Comparison of ENCODE assay signal across 9 mouse cellular contexts in genomic region chr15:80289436-80289835, GRCm38 (mm10). TPM values are rescaled to one million over a fixed set of nuclear protein-coding genes. Genes with fewer than 3 reads are reported as not detected.
DNase-seq lines count a peak whose midpoint lies in the region; ATAC-seq and TF ChIP-seq lines count a peak whose summit lies in the region.
"Had no signal": no experiment of that assay in that cellular context is flagged by ENCODE, and none has a peak within 500 bp of the region (broad histone marks: within the 10 kb centered on the region; RNA-seq: fewer than 3 reads in every experiment).

No protein-coding gene starts in this region.

- no peaks in the 10 kb centered on the region for H3K36me3 ChIP-seq in liver, embryonic 11.5 days (ENCODE audit: control insufficient read depth, insufficient read depth, low read length)
- H3K36me3 ChIP-seq in neural tube, embryonic 11.5 days (ENCODE audit: control insufficient read depth, insufficient read depth, low read length) = no peaks in the 10 kb centered on the region

- ATAC-seq in Patski = no peak
- ATAC-seq in liver, embryonic 11.5 days (replicated peaks; ENCODE audit: low FRiP score) = no peak
- no peak for ATAC-seq in neural tube, embryonic 11.5 days (ENCODE audit: insufficient read depth, low FRiP score, low TSS enrichment)

- no peak overlapping the region for H3K27ac ChIP-seq in liver, embryonic 11.5 days (ENCODE audit: low read depth, low read length)
- no peak overlapping the region for H3K27ac ChIP-seq in neural tube, embryonic 11.5 days (ENCODE audit: low read depth, low read length)

- H3K4me3 ChIP-seq in liver, embryonic 11.5 days (ENCODE audit: low read depth, low read length) = no peak overlapping the region
- no peak overlapping the region for H3K4me3 ChIP-seq in neural tube, embryonic 11.5 days (ENCODE audit: low read depth, low read length)

- 3% methylated on average over 10 of the region's 10 CpGs for WGBS in liver, embryonic 11.5 days
- 6% methylated on average over 10 of the region's 10 CpGs for WGBS in neural tube, embryonic 11.5 days

- peaks cover 4% of the 10 kb centered on the region for H3K4me1 ChIP-seq in liver, embryonic 11.5 days (replicated peaks; ENCODE audit: control insufficient read depth, insufficient read depth, low read length)
- H3K4me1 ChIP-seq in neural tube, embryonic 11.5 days (ENCODE audit: control insufficient read depth, insufficient read depth, low read length) = peaks cover 6% of the 10 kb centered on the region; the same call in 1 of the 2 replicates

- DNase-seq in 416B (ENCODE audit: low read depth) = peak; percentile 80
- DNase-seq in Patski (ENCODE audit: low read depth, low spot score) = no peak
- peak; percentile 88 for DNase-seq in cerebellum, adult 9-11 months
- peak; percentile 64 for DNase-seq in gastrocnemius, postnatal 10 days
- peak; percentile 77 for DNase-seq in kidney, adult 9 months
- DNase-seq in liver, embryonic 11.5 days (ENCODE audit: low spot score) = peak; percentile 69
- DNase-seq in neural tube, embryonic 11.5 days (ENCODE audit: low spot score) = peak; percentile 75
- peak; percentile 76 for DNase-seq in telencephalon, adult 2 months (ENCODE audit: low read depth, low spot score)

- peaks cover 43% of the 10 kb centered on the region for H3K27me3 ChIP-seq in Patski
- peaks cover 61% of the 10 kb centered on the region for H3K27me3 ChIP-seq in liver, embryonic 11.5 days (replicated peaks; ENCODE audit: control insufficient read depth, insufficient read depth, low read length)
- H3K27me3 ChIP-seq in neural tube, embryonic 11.5 days (ENCODE audit: control insufficient read depth, insufficient read depth, low read length) = peaks cover 52% of the 10 kb centered on the region

- POLR2A ChIA-PET in Patski (lab: Charles Lee) = no interaction called here

- no peak overlapping the region for H3K4me2 ChIP-seq in liver, embryonic 11.5 days
- H3K4me2 ChIP-seq in neural tube, embryonic 11.5 days (ENCODE audit: low read depth) = no peak overlapping the region

- in situ Hi-C loops in Patski (cut with MboI; ENCODE audit: low pct_unique_long_range_greater_than_20kb) = no loop called here

- no peaks in the 10 kb centered on the region for H3K9me3 ChIP-seq in liver, embryonic 11.5 days (ENCODE audit: control insufficient read depth, low read length)
- H3K9me3 ChIP-seq in neural tube, embryonic 11.5 days (ENCODE audit: control insufficient read depth, low read length) = no peaks in the 10 kb centered on the region

- CTCF ChIA-PET in Patski (lab: Charles Lee) = interaction anchor here (1.0 to 1.1 kb wide), 2 partner anchors 404 to 405 kb away, joined by 3 to 4 read pairs; no protein-coding TSS in a partner anchor

- TF ChIP-seq CTCF in Patski (IDR thresholded peaks at IDR 0.05) = peak; percentile 88

- H3K9ac ChIP-seq in liver, embryonic 11.5 days (ENCODE audit: low read depth, low read length) = no peak overlapping the region
- H3K9ac ChIP-seq in neural tube, embryonic 11.5 days (ENCODE audit: low read length) = no peak overlapping the region

RNA-seq across cellular contexts. Expression of gene Cacna1i, which starts 2.4 kb away (rescaled TPM):
- polyA plus RNA-seq in Patski (2021) = 0.03 TPM
- total RNA-seq in gastrocnemius, postnatal 10 days (2021) = under 1 TPM; 0.07 to 0.12 TPM
- 0.01 and 0.14 TPM in 2 replicates for polyA plus RNA-seq in liver, embryonic 11.5 days (2014; fragmentation: Nextera tagmentation; extraction: Ambion mirVana)
- 0.05 and 0.09 TPM in 2 replicates for polyA plus RNA-seq in neural tube, embryonic 11.5 days (2014; fragmentation: Nextera tagmentation; extraction: Ambion mirVana)

RNA-seq across cellular contexts. Expression of gene Rps19bp1, which starts 25.3 kb away (rescaled TPM):
- 51.7 TPM for polyA plus RNA-seq in Patski (2021)
- 10 to 100 TPM; 16.7 to 18.8 TPM for total RNA-seq in gastrocnemius, postnatal 10 days (2021)
- polyA plus RNA-seq in liver, embryonic 11.5 days (2014; fragmentation: Nextera tagmentation; extraction: Ambion mirVana) = 75.4 and 80.8 TPM in 2 replicates
- polyA plus RNA-seq in neural tube, embryonic 11.5 days (2014; fragmentation: Nextera tagmentation; extraction: Ambion mirVana) = 70.3 and 76.9 TPM in 2 replicates

RNA-seq across cellular contexts. Expression of gene Atf4, which starts 34.5 kb away (rescaled TPM):
- polyA plus RNA-seq in Patski (2021) = 403 TPM
- total RNA-seq in gastrocnemius, postnatal 10 days (2021) = 100 to 1,000 TPM in 1 of 2 experiments, 10 to 100 TPM in 1; 94.7 to 131 TPM
- polyA plus RNA-seq in liver, embryonic 11.5 days (2014; fragmentation: Nextera tagmentation; extraction: Ambion mirVana) = 186 and 188 TPM in 2 replicates
- 127 and 134 TPM in 2 replicates for polyA plus RNA-seq in neural tube, embryonic 11.5 days (2014; fragmentation: Nextera tagmentation; extraction: Ambion mirVana)

RNA-seq across cellular contexts. Expression of gene AC140267.1, which starts 53.8 kb away (rescaled TPM):
- polyA plus RNA-seq in Patski (2021) = not detected
- total RNA-seq in gastrocnemius, postnatal 10 days (2021) = 1 to 10 TPM in 1 of 2 experiments, not detected in 1; 7.5 TPM
- polyA plus RNA-seq in liver, embryonic 11.5 days (2014; fragmentation: Nextera tagmentation; extraction: Ambion mirVana) = not detected in 2 replicates
- not detected in 2 replicates for polyA plus RNA-seq in neural tube, embryonic 11.5 days (2014; fragmentation: Nextera tagmentation; extraction: Ambion mirVana)
- polyA plus RNA-seq: gonadal fat pad, adult 2 months had no signal

RNA-seq across cellular contexts. Expression of gene Mief1, which starts 55.6 kb away (rescaled TPM):
- 18.4 TPM for polyA plus RNA-seq in Patski (2021)
- 10 to 100 TPM; 22.8 to 27.2 TPM for total RNA-seq in gastrocnemius, postnatal 10 days (2021)
- polyA plus RNA-seq in liver, embryonic 11.5 days (2014; fragmentation: Nextera tagmentation; extraction: Ambion mirVana) = 35.8 and 44.9 TPM in 2 replicates
- 41.8 and 47.3 TPM in 2 replicates for polyA plus RNA-seq in neural tube, embryonic 11.5 days (2014; fragmentation: Nextera tagmentation; extraction: Ambion mirVana)
